Mouse (Mus musculus) granulocyte monocyte progenitor cell, adult 5-6 weeks (primary cell): ENCODE data around the gene Sim2. TPM values are rescaled to one million over a fixed set of nuclear protein-coding genes. Genes with fewer than 3 reads are reported as not detected.

ENCODE experiments used
- ATAC-seq: replicated peaks from 2 replicates; pipeline ENCODE4 v1.8.0; 2016; ENCODE audit warnings: mild to moderate bottlenecking, moderate TSS enrichment, inconsistent platforms; ENCODE audit not compliant: poor library complexity, severe bottlenecking
- total RNA-seq, 2 experiments: library from RNA; stranded (forward) in 1 of 2; stranded (reverse) in 1 of 2; fragments of 200-712, 200-1000 nt in 1 of 2; fragments of >200 nt in 1 of 2; fragmentation: Nextera tagmentation in 1 of 2; gene quantifications; 2 replicates each; pipeline ENCODE4 v1.2.3; 2014 to 2017

Sim2 gene
- total RNA-seq, 2 experiments from 2014 or later, result 0.26 TPM; not detected in 1

DNA sequence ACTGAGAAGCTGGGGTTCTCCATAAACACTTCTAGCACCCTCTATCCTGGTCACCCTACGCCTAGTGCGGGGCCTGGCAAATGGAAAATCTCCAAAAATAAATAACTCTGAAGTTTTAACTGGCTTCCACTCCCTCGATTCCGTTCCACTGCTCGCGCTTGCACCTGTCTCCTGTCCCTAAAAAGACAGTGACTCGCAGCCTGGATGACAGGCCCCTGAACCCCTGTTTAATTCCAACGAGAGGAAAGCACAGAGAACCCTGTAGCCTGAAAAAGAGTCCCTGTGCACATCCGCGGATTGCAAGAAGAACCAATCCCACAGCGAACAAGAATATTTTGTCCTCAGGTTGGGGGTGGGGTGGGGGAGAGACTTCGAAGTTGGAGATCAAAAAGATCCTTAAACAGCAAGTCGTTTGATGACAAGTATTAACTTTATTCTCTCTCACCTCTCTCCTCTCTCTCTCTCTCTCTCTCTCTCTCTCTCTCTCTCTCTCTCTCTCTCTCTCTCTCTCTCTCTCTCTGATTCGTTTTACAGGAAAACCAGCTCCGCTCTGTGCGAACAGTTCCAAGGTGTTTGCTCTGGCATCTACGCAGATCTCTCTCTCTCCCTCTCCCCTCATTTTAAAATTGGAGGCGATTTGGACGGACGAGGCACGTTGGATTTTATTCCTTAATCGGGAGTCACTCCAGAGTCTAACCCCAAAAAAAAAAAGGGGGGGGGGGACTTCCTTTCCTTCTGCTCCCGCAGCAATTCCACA lies 6.2 kb upstream of the Sim2 start:
- ATAC-seq, result no peak

DNA sequence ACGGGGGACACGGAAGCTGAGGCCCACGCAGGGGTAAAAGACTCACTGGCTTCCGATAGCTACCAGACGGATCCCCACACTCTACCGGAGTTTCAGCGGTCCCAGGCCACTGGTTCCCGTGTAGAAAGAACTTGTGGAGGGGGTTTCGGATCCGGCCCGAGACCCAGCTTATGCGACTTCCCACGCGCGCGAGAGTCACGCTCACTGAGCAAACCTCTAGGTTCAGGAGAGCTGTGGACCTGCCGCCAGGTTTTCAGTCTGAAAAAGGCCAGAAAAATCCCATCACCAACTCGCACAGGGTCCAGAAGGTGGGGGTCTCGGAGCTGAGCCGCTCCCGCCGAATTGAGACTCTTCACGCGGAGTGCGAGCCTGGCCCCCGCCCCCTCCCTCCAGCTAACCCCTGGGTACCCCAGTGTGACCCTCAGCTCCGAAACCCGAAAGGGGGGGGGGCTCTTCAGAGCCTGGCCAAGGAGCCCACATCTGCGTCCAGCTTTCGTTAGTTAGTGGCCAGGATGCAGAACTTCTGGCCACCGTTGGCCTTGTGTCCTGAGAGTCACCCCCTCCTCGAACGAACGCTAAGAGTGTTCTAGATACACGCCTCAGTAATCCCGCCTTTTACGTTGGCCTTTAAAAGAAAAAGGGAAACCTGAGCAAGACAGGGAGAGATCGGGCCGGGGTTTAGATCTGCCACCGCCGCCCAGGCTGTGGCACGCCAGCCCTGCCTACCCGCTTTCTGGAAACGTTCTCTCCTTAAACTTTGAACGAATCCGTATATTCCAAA lies 5.5 kb upstream of the Sim2 start:
- no peak for ATAC-seq

DNA sequence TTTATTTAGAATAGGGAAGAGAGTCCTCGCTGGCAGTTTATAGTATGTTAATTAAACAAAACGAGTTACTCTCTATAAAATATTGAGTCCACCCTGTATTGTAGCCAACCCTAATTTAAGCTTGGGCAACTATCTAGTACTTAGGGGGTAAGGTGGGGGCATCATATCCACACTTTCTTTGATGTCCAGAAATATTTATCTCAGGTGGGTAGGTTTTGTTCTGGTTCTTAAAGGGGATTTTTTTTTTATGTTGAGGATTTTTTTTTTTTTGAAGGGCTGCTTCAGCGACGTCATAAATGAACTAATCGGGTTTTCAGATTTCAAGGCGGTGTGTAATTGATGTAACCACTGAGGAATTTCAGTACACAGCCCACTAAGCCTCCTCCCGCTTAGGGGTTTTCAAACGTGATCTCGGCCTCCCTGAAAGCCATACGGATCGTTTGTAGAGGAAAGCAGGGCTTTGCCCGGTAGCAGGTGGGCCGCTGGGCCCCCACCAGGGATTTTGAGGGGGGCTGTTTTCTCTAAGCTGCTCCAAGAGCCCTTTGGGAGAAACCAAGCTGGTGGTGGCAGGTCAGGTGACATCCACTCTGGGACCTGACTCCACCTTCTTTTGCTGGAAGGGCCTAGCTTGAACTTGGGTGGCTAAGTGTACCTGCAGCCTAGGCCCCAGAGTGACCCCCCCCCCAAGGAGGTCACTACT lies 4.7 kb upstream of the Sim2 start:
- ATAC-seq, result no peak

DNA sequence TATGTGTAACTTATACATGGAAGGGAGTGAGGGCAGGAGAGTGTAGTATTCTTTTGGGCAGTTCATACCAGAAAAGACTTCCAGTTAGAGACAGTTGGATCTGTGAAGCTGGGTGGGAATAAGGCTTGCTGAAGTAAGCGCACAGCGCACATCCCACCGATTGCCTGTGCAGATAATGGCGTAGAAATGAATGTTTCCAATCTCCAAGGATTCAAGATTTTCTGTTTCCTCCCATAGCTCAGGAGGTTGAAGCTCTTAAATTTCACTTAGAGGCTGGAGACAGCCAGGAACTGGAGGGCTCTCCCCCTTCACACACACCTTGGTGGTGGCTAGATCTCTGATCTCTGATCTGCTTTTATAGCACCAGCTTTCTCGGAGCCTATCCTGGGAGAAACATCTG lies 3.1 kb upstream of the Sim2 start:
- no peak for ATAC-seq

DNA sequence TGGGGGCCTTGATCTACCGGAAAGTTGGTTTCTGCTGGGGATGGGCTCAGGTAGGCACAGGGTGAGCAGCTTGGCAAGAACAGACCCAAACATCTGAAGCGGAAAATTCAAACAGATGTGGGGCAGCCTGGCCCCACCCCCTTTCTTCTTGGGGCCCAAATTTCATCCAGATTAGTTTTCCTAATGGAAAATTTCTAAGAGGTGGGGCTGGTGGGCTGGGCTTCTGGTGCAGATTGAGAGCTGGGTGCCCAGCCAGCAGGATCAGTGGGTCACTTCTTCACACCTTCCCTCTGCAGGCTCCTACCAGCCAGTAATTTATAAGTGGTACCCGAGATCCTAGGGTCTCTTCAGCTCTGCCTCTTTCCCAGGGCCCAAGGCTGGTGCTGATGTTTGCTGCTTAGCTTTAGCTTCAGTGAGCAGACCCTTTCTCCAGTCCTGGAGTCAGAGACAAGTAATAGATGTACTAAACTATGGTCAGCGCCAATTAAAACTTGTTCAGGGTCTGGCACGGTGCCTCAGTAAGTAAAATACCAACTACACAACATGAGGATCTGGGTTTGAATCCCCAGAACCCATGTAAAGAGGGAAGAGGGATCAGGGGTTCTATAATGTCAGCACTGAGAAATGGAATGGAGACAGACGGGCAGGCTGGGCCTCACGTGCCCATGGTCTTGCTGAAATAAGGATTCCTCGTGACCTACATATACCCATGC lies 2.6 kb upstream of the Sim2 start:
- no peak for ATAC-seq

DNA sequence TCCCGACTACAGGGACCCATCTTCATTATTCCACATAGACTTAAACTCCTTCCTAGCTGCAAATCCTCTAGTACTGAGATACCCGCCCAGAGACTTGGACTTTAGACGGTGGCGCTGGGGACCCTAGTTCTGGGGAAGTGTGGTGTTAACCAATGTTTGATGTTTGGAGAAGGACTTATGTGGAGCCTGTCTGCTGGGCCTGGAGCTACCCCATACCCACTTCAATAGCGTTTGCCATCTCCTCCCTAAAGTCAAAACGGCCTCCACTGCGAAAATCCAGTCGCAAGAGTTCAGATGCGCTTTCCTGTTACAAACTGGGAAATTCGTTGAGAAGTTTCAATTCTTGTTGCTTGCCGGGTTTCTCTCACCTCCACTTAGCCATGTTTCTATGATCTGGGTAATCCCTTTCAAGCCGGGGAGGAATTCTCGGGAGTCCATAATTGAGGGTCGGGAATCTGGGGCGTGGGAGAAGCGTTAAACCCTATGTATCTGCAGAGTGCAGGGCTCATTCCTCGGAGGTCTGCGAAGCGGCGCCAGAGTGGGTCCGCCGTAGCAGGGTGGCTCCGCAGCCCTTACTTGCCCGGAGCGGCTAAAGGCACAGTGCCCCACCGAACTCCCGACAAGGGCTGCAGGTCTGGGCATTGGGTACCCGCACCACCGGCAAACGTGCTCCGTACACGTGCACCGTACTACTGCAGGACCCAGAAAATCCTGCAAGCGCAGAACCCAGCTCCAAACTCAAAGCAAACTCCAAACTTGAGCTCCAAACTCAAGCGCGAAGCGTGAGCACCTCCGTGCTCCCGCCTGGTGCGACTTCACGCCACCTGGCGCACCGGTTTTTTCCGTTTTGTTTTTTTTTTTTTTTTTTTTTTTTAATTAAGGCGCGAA lies 1.5 kb upstream of the Sim2 start:
- ATAC-seq, result no peak

DNA sequence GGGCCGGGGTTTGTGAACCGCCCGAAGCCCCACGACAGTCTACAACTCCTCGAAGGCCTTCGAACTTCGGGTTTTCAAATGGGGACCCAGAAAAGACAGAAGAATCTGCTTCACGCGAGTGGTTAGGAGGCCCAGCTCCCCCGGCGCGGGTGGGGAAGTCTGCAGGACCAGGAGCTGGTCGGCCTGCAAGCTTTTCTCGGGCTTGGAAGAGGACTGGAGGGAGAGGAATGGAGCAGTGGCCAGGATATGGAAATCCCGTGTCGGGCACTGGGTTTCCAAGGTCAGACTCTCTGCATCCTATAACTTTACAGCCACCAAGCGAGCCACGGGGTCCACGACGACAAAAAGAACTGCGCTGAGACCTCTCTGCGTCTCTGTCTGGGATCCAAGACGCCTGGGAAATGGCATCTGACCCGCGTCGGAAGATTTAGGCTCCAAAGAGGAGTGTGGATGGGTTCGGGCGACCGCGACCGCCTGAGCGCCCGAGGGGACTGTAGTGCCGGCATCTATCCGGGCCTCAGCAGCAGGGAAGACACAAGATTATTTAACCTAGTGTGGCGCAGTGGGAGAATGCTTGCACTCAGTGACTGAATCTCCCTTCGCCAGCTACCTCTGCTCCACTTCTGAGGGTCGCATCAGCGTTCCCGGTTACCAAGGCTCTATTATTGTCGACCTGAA lies 744 bp upstream of the Sim2 start:
- ATAC-seq, result no peak

DNA sequence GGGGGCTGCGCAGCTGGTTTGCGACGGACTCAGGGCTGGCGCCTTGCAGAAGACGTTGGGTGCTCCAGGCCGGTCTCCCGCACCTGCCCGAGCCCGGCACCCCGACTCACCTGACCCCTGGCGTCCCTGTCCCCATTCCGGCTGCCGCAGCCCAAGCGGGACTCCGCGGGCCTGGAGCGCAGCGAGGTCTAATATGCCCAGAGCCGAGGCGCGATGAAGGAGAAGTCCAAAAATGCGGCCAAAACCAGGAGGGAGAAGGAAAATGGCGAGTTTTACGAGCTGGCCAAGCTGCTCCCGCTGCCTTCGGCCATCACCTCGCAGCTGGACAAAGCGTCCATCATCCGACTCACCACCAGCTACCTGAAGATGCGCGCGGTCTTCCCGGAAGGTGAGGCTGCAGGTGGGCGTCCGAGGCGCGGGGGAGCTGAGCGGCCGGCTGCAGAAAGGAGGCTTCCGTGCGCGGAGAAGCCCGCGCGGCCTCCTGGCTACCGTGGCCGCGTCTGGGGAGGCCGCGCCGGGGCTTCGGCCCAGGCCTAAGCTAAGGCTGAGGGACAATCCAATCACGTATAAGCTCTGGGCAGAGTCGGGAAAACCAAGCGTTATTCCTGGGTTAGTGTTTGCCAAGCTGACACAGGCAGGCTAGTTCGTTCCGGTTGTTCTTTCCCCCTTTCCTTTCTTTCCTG lies 1.0 kb downstream of the Sim2 start:
- ATAC-seq, result no peak

DNA sequence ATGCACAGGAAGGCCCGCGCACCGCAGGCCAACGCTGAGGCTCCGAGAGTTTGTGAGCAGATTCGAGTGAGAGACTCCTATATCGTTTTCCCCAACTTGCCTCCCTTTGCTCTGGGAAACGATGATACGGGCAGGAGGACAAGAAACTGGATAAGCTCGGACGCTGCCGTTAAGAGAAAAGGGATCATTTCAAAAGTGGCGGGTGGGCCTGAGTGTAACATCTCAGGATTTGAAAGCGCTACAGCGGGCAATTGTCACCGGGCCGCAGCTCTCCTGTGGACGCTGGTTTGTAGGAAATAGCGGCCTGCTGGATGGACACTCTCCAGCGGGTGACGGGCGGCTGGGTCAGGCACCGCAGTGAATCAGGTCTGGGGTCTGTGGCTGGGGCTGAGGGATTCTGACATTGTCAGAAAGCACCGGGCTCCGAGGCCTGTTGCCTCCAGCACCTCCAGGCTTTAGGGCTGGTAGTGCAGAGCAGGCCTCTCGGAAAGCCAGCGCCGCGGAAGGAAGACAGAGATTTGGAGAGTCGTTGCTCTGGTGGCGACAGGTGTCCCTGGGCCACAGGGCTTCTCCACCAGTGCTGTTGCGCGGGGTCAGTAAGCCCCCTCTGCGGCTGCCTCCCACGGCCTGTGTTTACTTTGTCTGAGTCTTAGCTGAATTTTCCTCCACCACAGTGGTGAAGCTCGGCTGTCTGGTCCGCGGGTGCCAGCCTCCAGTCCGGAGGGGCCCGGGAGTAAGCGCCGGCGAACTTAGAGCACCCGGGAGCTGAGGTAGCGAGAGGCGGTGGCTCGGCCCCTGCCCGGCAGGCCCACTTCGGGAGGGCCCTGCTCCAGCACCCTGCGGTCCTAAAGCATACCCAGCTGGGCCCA lies 2.2 kb downstream of the Sim2 start:
- ATAC-seq, result no peak

DNA sequence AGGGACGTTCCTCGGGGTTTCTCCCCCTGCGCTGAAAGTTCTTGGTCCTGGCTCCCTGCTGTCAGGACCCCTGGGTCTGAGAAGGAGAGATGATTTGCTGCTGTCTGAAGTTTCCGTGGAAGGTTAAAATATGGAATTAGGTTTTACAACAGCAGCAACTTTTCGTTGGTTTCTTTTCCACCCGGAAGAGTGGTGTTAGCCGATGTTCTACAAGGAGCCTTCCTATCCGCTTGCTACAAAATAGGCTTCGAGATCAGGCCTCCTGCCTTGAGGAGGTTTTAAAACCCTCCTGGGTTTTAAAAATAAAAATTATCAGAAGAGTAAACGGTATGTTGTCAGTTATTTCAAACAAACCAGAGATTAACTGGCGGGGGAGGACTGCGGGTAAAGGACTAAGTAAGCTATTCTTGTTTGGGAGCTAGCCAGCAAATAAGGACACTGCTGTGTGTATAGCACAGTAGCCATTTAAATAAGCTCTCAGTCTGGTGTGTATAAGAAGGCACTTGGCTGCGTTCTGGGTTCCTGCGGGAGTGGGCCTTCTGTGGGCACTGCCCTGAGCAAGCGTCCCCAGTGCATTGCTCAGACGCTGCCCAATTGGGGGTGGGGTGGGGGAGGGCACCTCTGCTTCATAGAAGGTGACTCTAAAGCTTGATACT lies 3.0 kb downstream of the Sim2 start:
- ATAC-seq, result no peak

DNA sequence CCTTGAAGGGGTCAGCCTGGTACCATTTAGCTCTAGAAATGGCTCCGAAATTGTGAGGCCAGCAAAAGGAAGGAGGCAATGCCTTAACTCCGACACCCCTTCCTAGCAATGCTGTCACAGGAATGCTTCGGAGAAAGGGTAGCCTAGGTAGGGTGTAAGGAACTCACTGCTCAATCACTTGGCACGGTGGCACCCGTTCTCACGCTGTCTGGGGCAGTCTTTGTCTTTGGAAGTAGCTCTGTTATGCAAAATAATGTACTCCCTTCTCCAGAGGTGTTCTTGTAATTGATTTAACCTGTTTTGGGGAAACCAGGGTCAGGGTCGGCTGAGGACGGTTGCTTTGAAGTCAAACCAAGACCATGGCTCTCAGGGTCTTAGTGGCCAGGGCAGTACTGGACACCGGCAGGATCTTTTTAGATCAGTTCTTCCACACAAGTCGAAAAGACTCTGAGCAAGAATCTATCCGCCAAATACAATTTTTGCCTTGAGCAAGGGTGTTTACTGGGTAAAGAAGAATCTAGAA lies 3.6 kb downstream of the Sim2 start:
- ATAC-seq, result no peak

DNA sequence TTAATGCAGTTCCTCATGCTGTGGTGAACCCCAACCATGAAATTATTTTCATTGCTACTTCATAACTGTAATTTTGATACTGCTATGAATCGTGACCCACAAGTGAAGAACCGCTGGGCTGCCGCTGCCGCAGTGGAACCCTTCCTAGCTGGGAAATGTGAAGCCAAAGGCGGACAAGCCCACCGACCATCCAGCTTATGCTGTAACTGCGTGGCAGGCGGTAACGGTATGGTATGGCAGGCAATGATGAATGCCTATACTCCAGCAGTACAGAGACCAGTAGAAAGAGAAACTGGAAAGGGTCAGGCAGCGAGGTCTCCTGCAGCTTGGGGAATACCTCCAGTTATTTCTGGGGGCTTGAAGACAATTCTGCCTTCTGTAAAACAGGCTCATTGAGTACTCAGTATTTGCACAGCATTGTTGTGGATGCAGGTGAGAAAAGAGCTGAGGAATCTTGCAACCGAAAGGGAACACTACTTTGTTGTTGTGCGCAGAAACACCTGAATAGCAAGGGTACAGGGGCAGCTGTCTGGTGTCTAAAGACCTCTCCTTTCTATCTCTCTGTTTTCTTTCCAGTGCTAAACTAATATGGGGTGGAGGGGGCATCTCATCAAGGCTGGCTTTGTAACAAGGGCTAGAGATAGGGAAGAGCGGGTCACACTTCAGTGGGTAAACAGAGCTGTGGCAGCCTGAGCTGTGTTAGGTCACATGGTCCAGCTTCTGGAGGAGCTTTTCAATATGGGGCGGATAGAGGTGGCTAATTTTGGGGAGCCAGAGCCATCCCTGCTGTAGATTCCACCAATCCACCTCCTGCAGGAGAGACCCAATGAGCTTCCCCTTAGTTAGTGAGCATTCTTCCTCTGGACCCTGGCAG lies 4.3 kb downstream of the Sim2 start:
- no peak for ATAC-seq

DNA sequence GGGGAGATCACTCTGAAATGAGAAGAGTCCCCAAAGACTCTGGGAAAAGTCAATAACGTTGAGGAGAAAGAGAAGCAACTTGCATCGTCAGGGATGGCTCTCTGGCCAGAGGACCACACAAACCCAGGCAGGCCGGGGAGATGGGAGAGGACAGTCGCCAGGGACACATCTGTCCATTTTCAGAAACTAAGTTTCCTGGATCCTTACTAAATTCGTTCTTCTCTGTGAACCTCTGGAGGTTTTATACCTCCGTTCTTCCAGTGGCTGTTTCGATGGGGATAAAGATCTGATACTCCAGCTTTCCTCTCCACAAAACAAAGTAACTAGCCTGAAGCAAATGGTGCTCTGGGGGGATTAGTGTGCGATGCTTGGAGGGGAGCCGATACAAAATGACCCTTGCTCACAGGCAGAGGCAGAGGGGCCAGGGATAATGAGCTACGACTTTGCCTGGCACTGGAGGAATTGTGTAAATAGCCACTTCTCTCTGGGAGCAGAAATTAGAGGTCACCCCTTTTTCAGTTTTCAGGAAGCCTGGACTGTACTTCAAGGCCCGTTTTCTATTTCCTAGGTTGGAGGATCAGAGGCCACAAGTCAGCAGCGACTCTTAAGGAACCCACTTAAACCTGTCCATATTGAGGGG lies 7.9 kb downstream of the Sim2 start:
- no peak for ATAC-seq

DNA sequence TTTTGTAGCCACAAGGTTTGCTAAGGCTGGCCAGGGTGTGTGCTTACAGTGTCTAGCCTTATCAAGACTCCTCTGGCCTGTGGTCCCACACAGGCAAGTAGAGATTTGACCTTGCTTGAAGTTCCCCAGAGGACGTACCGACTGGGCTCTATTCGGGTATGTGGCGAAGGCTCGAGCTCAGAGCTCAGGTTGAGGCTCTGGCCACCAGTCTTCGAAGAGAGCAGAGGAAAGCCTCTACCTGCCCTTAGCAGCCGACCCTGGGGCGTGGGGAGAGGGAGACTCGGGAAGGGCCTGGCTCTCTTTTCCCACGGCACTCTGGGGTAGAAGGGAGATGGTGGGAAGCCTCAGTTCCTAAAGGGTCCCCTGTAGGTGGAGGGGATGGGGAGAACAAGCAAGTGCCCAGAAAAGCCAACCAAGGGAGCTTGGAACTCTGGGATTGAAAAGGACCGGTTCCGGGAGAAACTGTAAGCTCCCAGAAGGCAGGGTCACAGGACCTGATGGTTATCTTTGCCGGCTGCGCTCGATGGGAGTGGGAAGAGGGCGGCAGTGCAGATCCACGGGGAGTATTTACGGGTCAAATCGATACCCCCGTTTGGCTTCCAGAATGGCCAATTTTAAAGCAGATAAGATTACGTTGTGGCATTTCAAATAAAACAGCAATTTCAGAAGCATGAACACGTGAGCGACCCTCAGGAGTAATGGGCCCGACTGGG lies 8.6 kb downstream of the Sim2 start:
- no peak for ATAC-seq
